Mouse (Mus musculus) embryo, embryonic 10.5 days (tissue): ENCODE measurements around the gene Smim14.

Experiments
- DNase-seq: peaks from one replicate; pipeline ENCODE4 v3.0.0-alpha.2; 2015; ENCODE audit warnings: low spot score

Gene Smim14

GRCm38 (mm10) chr5:65401251-65401994, 135.6 kb downstream of the Smim14 start:
- peak; percentile 84 for DNase-seq
